Mouse (Mus musculus): ENCODE data around the gene Dennd1a. TPM values are rescaled to one million over a fixed set of nuclear protein-coding genes. Genes with fewer than 3 reads are reported as not detected.

Dennd1a gene
- polyA plus RNA-seq, 1 experiment from 2014 or later: 3.1 TPM

DNA sequence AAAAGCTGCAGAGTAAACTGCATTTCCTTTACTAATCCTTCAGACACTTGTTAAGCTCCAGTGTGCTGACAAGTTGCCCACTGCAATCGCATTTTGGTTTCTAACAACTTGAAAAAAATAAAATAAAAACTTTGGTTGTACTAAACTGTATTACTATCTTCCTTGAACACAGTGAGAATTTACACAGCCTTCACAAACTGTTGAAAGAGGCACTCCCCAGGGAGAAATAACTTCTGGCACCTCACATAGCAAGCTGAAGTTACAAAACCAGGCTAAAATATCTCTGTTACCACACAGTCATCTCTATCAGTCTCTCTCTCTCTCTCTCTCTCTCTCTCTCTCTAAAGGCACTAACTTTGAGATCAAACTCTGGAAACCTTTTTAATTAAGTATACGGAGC, 63.4 kb downstream of the Dennd1a start:
- 56% methylated on average over 2 of the region's 2 CpGs for WGBS
- no peak for ATAC-seq (ENCODE audit: low FRiP score, low TSS enrichment)
- no peak for TF ChIP-seq CTCF (IDR thresholded peaks at IDR 0.05; ENCODE audit: low read depth)
- TF ChIP-seq EP300 (optimal IDR thresholded peaks at IDR 0.05): no peak

DNA sequence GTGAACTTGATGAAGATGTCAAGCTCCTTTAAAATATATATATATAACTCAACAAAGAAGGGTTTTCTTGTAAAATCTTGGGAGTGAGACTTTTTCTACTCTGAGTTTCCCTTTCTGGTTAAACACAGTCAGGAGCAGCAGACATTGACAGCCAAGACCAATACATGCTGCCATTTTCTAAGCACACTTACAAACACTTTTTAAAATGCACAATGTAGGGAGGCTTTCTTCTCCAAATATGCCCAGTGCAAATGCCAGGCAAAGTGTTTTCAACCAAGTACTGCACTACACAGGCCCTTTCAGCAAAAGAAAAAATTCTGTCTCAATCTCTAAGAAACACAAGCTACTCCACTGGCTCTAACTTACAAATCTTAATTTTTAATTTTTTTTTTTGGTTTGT, 65.7 kb downstream of the Dennd1a start:
- Histone ChIP-seq H3K4me2 (replicated peaks; ENCODE audit: low read depth) (no peak overlapping the region), H3K27me3 (ENCODE audit: control insufficient read depth, insufficient read depth, low read length) (no peaks in the 10 kb centered on the region), H3K4me3 (ENCODE audit: low read depth, low read length) (no peak overlapping the region), H3K9ac (ENCODE audit: low read length) (no peak overlapping the region), H3K27ac (replicated peaks) (no peak overlapping the region), H3K36me3 (ENCODE audit: control insufficient read depth, insufficient read depth, low read length) (no peaks in the 10 kb centered on the region), H3K9me3 (ENCODE audit: control insufficient read depth, low read length) (no peaks in the 10 kb centered on the region), H3K4me1 (replicated peaks; ENCODE audit: control insufficient read depth, insufficient read depth) (no peaks in the 10 kb centered on the region)
- TF ChIP-seq CTCF (IDR thresholded peaks at IDR 0.05; ENCODE audit: low read depth) (no peak), EP300 (optimal IDR thresholded peaks at IDR 0.05) (no peak)
- DNase-seq (ENCODE audit: low spot score) (no peak), ATAC-seq (ENCODE audit: low FRiP score, low TSS enrichment) (no peak)

More for the DNA sequence above, 63.4 kb downstream of the Dennd1a start:
- Histone ChIP-seq H3K4me3 (ENCODE audit: low read depth, low read length) (no peak overlapping the region), H3K4me2 (replicated peaks; ENCODE audit: low read depth) (no peak overlapping the region), H3K27me3 (ENCODE audit: control insufficient read depth, insufficient read depth, low read length) (no peaks in the 10 kb centered on the region), H3K9me3 (ENCODE audit: control insufficient read depth, low read length) (no peaks in the 10 kb centered on the region), H3K4me1 (replicated peaks; ENCODE audit: control insufficient read depth, insufficient read depth) (no peaks in the 10 kb centered on the region), H3K27ac (replicated peaks) (no peak overlapping the region), H3K9ac (ENCODE audit: low read length) (no peak overlapping the region), H3K36me3 (ENCODE audit: control insufficient read depth, insufficient read depth, low read length) (no peaks in the 10 kb centered on the region)
- no peak for DNase-seq (ENCODE audit: low spot score)

DNA sequence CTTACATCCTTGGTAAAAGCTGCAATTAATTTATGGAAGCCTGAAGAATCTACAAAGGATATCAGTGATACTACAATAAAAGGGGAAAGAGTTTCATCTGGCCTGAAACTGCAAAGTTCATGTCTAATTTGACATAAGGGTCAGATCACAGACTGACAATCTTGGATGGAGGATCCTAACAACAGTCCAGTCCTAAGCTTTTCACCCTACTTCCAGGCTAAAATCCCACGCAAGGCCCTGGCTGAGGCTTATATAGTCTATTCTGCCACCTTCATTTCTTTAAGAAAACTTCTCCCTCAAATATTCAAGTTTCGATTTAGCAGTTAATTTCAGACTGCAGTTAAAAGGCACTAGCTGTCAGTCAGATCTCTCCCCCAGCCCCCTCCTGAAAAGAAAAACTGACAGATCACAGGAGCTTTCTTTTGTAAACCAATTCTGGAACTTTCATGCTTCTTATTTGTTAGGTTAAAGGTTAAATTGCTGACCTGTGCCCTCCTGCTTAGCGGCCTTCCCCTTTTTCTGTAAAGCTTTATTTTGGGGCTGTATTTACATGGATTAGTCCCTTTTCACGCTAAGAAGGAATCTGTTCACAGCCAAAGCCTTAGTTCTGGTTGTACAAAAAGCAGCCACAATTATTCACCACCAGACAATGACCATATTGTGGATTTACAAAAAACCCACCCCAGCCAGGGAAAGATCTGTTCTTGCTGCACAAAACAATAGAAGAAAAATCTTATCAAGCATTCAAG, 66.3 kb downstream of the Dennd1a start:
- no peaks in the 10 kb centered on the region for H3K27me3 ChIP-seq (ENCODE audit: control insufficient read depth, insufficient read depth, low read length)
- no peak overlapping the region for H3K4me2 ChIP-seq (replicated peaks; ENCODE audit: low read depth)
- H3K36me3 ChIP-seq (ENCODE audit: control insufficient read depth, insufficient read depth, low read length): no peaks in the 10 kb centered on the region
- WGBS: 45% methylated on average over 4 of the region's 4 CpGs
- no peaks in the 10 kb centered on the region for H3K9me3 ChIP-seq (ENCODE audit: control insufficient read depth, low read length)
- no peak overlapping the region for H3K4me3 ChIP-seq (ENCODE audit: low read depth, low read length)
- TF ChIP-seq CTCF (IDR thresholded peaks at IDR 0.05; ENCODE audit: low read depth) (no peak), EP300 (optimal IDR thresholded peaks at IDR 0.05) (no peak)
- no peak overlapping the region for H3K27ac ChIP-seq (replicated peaks)
- H3K4me1 ChIP-seq (replicated peaks; ENCODE audit: control insufficient read depth, insufficient read depth): no peaks in the 10 kb centered on the region
- ATAC-seq (ENCODE audit: low FRiP score, low TSS enrichment): no peak
- no peak for DNase-seq (ENCODE audit: low spot score)
- no peak overlapping the region for H3K9ac ChIP-seq (ENCODE audit: low read length)

DNA sequence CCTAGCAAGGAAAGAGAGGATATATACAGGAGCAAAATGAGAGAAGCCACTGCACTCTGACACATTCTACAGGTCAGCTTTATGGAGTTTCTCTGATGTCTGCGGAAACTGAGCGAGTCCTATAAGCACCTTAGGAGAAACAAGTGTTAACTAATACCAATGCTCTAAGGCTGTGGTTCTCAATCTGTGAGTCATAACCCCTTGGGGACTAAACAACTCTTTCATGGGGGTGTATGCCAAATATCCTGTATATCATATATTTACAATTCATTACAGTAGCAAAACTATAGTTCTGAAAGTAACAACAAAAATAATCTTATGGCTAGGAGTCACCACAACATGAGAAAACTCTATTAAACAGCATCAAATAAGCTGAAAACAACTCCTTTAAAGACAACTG, 67.5 kb downstream of the Dennd1a start:
- Histone ChIP-seq H3K4me3 (ENCODE audit: low read depth, low read length) (no peak overlapping the region), H3K4me1 (replicated peaks; ENCODE audit: control insufficient read depth, insufficient read depth) (no peaks in the 10 kb centered on the region), H3K9ac (ENCODE audit: low read length) (no peak overlapping the region), H3K9me3 (ENCODE audit: control insufficient read depth, low read length) (no peaks in the 10 kb centered on the region), H3K4me2 (replicated peaks; ENCODE audit: low read depth) (no peak overlapping the region), H3K27me3 (ENCODE audit: control insufficient read depth, insufficient read depth, low read length) (no peaks in the 10 kb centered on the region), H3K36me3 (ENCODE audit: control insufficient read depth, insufficient read depth, low read length) (no peaks in the 10 kb centered on the region), H3K27ac (replicated peaks) (no peak overlapping the region)
- ATAC-seq (ENCODE audit: low FRiP score, low TSS enrichment) (no peak), DNase-seq (ENCODE audit: low spot score) (no peak)
- TF ChIP-seq EP300 (optimal IDR thresholded peaks at IDR 0.05) (no peak), CTCF (IDR thresholded peaks at IDR 0.05; ENCODE audit: low read depth) (no peak)
- 94% methylated on average over 2 of the region's 2 CpGs for WGBS

DNA sequence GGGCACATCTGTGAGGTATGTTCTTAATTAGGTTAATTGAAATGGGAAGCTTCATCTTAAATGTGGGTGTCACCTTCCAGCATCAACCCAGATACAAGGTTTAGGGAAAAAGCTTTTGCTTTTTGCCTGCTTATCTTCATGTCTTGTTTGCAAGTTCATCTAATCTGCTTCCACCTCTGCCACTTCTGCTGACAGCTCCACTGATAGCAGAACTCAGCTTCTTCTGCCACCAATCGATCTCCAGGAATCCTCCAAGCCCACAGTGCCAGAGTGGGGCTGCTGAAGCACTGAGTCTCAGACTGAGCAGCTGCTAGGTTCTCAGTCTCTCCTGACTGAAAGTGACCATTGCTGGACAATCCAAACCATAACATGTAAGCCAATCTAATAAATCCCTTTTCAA, 74.1 kb downstream of the Dennd1a start:
- no peaks in the 10 kb centered on the region for H3K27me3 ChIP-seq (ENCODE audit: control insufficient read depth, insufficient read depth, low read length)
- H3K4me3 ChIP-seq (ENCODE audit: low read depth, low read length): no peak overlapping the region
- H3K36me3 ChIP-seq (ENCODE audit: control insufficient read depth, insufficient read depth, low read length): no peaks in the 10 kb centered on the region; the same call in 1 of the 2 replicates
- no peaks in the 10 kb centered on the region for H3K4me1 ChIP-seq (replicated peaks; ENCODE audit: control insufficient read depth, insufficient read depth)
- no peaks in the 10 kb centered on the region for H3K9me3 ChIP-seq (ENCODE audit: control insufficient read depth, low read length)
- no peak overlapping the region for H3K9ac ChIP-seq (ENCODE audit: low read length)
- 55% methylated on average over 1 of the region's 1 CpGs for WGBS
- ATAC-seq (ENCODE audit: low FRiP score, low TSS enrichment): no peak
- no peak overlapping the region for H3K27ac ChIP-seq (replicated peaks)
- no peak overlapping the region for H3K4me2 ChIP-seq (replicated peaks; ENCODE audit: low read depth)
- TF ChIP-seq EP300 (optimal IDR thresholded peaks at IDR 0.05) (no peak), CTCF (IDR thresholded peaks at IDR 0.05; ENCODE audit: low read depth) (no peak)
- DNase-seq (ENCODE audit: low spot score): no peak

DNA sequence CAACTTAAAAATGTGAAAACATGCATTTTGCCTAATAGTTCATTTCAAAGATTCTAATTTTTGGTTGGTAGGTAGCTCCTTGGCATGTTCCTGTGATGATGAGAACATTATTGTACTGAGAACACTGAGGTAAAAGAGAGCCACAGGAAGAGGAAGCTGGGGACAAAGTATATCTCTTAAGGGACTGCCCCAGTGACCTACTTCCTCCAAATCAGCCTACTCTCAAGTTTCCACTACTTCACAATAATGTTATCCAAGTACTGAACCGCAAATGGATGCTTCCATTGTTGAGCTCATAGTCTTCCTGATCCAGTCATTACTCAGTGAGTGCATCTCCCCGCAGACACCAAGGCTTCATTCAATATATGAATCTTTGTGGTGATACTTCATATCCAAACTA, 75.8 kb downstream of the Dennd1a start:
- TF ChIP-seq EP300 (optimal IDR thresholded peaks at IDR 0.05) (no peak), CTCF (IDR thresholded peaks at IDR 0.05; ENCODE audit: low read depth) (no peak)

More for the DNA sequence above, 75.8 kb downstream of the Dennd1a start:
- Histone ChIP-seq H3K4me1 (replicated peaks; ENCODE audit: control insufficient read depth, insufficient read depth) (no peaks in the 10 kb centered on the region), H3K4me3 (ENCODE audit: low read depth, low read length) (no peak overlapping the region), H3K36me3 (ENCODE audit: control insufficient read depth, insufficient read depth, low read length) (no peaks in the 10 kb centered on the region; the same call in 1 of the 2 replicates), H3K27me3 (ENCODE audit: control insufficient read depth, insufficient read depth, low read length) (no peaks in the 10 kb centered on the region), H3K4me2 (replicated peaks; ENCODE audit: low read depth) (no peak overlapping the region), H3K27ac (replicated peaks) (no peak overlapping the region), H3K9ac (ENCODE audit: low read length) (no peak overlapping the region), H3K9me3 (ENCODE audit: control insufficient read depth, low read length) (no peaks in the 10 kb centered on the region)
- no peak for ATAC-seq (ENCODE audit: low FRiP score, low TSS enrichment)
- 93% methylated on average over 2 of the region's 2 CpGs for WGBS
- DNase-seq (ENCODE audit: low spot score): no peak

All from stomach, postnatal 0 days (tissue).